Mouse (Mus musculus) layer of hippocampus, adult 9-10 months (tissue): ENCODE results near the gene Slco2a1.

Experiments
- DNase-seq: peaks from one replicate; pipeline ENCODE4 v3.0.0; 2022; ENCODE audit warnings: low spot score

The Slco2a1 gene

GRCm38 (mm10) chr9:103036971-103037391 is 48.5 kb downstream of the Slco2a1 start:
- DNase-seq = no peak

- no peak for DNase-seq
Measured at GRCm38 (mm10) chr9:103038266-103038665, 49.8 kb downstream of the Slco2a1 start.

DNA sequence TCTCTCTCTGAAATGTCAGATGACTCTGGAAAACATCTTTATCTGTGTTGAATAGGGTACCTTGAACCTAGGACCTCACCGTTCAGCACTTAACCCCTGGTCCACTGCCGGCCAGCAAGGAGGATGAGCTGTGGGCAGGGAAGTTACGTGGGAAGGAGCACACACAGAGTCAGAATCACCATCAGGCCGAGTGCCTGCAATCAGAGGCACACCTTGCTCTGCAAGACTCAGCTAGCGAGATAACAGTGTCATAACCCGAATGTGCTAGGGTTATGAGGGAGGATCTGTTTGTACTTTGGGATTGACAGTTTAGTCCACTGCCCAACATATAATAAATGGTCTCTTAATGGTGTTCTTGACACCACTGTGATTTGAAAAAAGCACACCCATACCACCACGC is 50.2 kb downstream of the Slco2a1 start:
- no peak for DNase-seq

DNA sequence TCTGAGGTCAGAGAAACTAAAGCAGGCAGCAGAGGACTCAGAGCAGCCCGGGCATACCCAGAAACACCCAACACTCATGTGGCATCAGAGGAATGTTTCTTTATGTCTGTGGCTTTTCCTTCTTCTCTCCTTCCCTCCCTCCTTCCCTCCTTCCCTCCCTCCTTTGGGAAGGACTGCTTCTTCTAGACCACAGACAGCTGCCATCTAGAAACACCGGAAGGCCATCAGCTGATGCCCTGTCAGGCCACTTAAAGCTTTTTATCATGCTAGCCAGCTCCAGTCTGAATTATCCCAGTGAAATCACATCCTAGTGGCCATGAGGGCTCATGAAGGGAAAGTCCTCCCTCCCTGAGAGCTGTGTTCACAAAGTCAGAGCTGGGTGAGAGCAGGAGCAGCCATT is 52.1 kb downstream of the Slco2a1 start:
- no peak for DNase-seq

DNA sequence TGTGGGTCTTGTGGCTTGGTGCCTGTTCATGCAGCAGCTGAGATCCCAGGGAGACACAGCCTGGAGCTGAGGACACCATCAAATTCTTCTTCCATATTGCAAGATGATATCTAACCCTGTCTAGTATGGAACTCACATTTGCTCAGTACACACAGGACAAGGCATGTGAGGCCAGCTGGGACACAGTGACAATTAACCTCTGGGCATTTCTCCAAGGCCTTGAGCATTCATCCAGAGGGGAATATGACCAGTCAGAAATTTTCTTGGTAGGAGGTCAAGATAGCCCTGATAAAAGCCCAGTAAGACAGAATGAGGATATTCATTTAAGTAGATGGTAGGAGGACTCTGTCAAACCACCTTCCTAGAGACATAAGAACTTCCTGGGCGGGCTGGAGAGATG is 56.9 kb downstream of the Slco2a1 start:
- DNase-seq = no peak

GRCm38 (mm10) chr9:103049049-103049511 is 60.6 kb downstream of the Slco2a1 start:
- DNase-seq = no peak

DNA sequence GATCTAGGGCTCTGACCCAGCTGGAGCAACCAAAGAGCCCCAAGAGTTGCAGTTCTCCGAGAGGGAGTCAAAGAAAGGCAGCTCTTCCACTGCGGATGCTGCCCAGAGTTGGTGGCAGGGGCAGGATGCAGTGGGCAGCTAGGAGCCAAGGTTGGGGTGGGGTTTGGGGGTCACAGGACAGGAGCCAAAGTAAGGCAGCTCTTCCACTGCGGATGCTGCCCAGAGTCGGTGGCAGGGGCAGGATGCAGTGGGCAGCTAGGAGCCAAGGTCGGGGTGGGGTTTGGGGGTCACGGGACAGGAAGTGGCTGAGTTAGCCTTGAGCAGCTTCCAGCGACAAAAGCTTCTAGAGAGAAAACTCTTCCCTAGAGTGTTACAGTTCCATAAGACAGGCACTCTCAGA is 65.3 kb downstream of the Slco2a1 start:
- no peak for DNase-seq

- no peak for DNase-seq
Measured at GRCm38 (mm10) chr9:103055061-103055460, 66.5 kb downstream of the Slco2a1 start.

GRCm38 (mm10) chr9:103056164-103056563 is 67.7 kb downstream of the Slco2a1 start:
- no peak for DNase-seq

- DNase-seq = no peak
Measured at GRCm38 (mm10) chr9:103060551-103060950, 72.0 kb downstream of the Slco2a1 start.

GRCm38 (mm10) chr9:103061471-103062053 is 73.0 kb downstream of the Slco2a1 start:
- DNase-seq = no peak

DNA sequence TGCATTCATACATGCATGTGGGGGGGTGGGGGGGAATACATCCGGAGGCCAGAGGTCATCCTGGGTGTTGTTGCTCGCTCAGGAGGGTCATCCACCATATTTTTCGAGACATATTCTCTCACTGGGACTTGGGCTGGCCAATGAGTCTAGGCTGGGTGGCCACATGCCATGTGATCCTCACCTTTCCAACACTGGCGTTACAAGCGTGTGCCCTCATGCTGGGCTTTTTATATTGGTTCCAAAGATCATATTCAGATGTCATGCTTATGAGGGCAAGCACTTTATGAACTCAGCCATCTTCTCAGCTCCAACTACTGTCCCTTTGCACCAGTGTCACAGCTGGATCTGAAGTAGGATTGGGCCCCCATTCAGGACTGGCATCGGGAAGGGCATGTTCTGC is 75.1 kb downstream of the Slco2a1 start:
- no peak for DNase-seq

DNA sequence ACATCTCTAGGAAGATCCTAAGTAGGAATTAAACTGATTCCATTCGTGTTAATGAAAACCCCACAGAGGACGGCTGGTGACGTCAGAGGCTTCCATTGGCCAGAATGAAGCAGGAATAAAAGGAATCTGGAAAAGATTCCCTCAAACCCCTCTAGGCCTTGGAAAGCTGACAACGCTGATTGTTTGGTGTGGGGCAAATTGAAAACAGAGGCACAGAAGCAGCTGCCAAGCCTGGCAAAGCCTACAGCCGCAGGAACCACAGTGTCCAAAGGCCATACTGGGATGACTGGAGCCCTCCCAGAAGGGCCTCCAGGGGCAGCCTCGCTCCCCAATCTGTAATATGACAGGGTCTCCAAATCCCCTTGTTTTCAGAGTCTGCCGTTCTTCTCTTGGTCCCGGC is 78.3 kb downstream of the Slco2a1 start:
- DNase-seq = no peak

GRCm38 (mm10) chr9:103067651-103068050 is 79.1 kb downstream of the Slco2a1 start:
- no peak for DNase-seq

DNA sequence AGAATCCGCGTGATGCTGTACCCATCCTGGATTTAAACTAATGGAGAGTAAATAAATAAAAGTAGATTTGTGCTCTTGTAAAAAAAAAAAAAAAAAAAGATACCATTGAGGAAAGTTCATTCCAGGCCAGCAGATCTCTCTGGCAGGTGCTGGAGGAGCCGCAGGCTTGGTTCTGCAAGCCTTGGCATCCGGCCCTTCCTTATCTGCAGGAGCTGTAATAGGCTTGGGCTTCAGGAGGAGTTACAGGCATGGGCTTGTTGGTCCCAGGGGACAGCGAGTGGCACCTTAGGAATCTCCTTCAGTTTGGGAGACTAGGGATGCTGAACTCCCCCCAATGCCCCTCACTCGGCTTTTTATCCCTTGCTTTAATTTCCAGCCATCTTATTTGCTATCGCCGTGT is 80.3 kb downstream of the Slco2a1 start:
- DNase-seq = no peak

GRCm38 (mm10) chr9:103071541-103072203 is 83.2 kb downstream of the Slco2a1 start:
- no peak for DNase-seq

- DNase-seq = no peak
Measured at GRCm38 (mm10) chr9:103072204-103072599, 83.7 kb downstream of the Slco2a1 start.

DNA sequence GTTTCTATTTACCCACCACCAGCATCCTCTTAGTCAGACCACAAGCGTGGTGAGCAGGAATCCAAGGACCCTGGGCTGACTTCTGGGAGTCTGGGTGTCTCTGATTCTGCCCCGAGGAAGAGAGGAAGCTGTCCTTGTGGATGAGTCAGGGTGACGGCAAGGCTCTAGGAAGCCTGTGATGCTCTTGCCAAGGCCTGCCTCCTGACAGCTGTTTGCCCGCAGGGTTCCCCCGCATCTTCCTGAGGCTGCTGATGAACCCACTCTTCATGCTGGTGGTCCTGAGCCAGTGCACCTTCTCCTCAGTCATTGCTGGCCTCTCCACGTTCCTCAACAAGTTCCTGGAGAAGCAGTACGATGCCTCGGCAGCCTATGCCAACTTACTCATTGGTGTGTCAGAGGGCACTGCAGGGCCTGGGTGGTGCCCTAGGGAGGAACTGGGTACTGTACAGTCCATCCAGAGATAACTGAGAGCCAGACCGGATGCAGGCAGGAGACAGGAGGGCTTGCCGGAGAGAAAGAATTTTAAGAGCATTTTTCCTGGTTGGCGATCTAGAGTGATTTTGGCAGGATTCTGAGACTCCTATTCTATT is 84.5 kb downstream of the Slco2a1 start:
- no peak for DNase-seq

GRCm38 (mm10) chr9:103076836-103077531 is 88.5 kb downstream of the Slco2a1 start:
- DNase-seq = no peak

GRCm38 (mm10) chr9:103078194-103078691 is 89.7 kb downstream of the Slco2a1 start:
- no peak for DNase-seq

- no peak for DNase-seq
Measured at GRCm38 (mm10) chr9:103080211-103080610, 91.7 kb downstream of the Slco2a1 start.

GRCm38 (mm10) chr9:103082246-103082975 is 93.9 kb downstream of the Slco2a1 start:
- DNase-seq = no peak
